Mouse (Mus musculus) kidney, adult 9 months (tissue): ENCODE data around the gene Tbc1d16.
"Not testable (repeated sequence)": the region's sequence is repeated elsewhere in the genome, so short reads cannot be mapped to it uniquely, and the experiment has no call there.

ENCODE experiments used
- DNase-seq: peaks from one replicate; pipeline ENCODE4 v3.0.0; 2022

Tbc1d16 gene

GRCm38 (mm10) chr11:119228091-119228781, at the start of gene Tbc1d16, which contains the start of gene Ccdc40:
TSS of gene Tbc1d16 (minus strand) at chr11:119228499.
TSS of gene Ccdc40 (plus strand) at chr11:119228572.
- DNase-seq, result peak; percentile 63

GRCm38 (mm10) chr11:119273186-119273930, 45.1 kb upstream of the Tbc1d16 start:
- DNase-seq, result no peak

GRCm38 (mm10) chr11:119272492-119272891, 44.2 kb upstream of the Tbc1d16 start:
- not testable (repeated sequence) for DNase-seq

- DNase-seq, result no peak
Observed at GRCm38 (mm10) chr11:119268557-119269195, 40.4 kb upstream of the Tbc1d16 start.

- DNase-seq, result peak; percentile 97
Observed at GRCm38 (mm10) chr11:119267768-119268556, 39.7 kb upstream of the Tbc1d16 start, which contains the start of gene Gaa. TSS of gene Gaa (plus strand) at chr11:119267887.

- DNase-seq, result peak; percentile 85
Observed at GRCm38 (mm10) chr11:119267241-119267674, 39.0 kb upstream of the Tbc1d16 start.

GRCm38 (mm10) chr11:119265811-119266210, 37.5 kb upstream of the Tbc1d16 start:
- no peak for DNase-seq

- DNase-seq, result no peak
Observed at GRCm38 (mm10) chr11:119264413-119264812, 36.1 kb upstream of the Tbc1d16 start.

GRCm38 (mm10) chr11:119259977-119260376, 31.7 kb upstream of the Tbc1d16 start:
- no peak for DNase-seq

- DNase-seq, result peak; percentile 79
Observed at GRCm38 (mm10) chr11:119258572-119259322, 30.4 kb upstream of the Tbc1d16 start.

GRCm38 (mm10) chr11:119258216-119258571, 29.9 kb upstream of the Tbc1d16 start:
- DNase-seq, result no peak

GRCm38 (mm10) chr11:119256557-119256956, 28.3 kb upstream of the Tbc1d16 start:
- peak; percentile 56 for DNase-seq

- no peak for DNase-seq
Observed at GRCm38 (mm10) chr11:119252854-119253541, 24.7 kb upstream of the Tbc1d16 start.

- DNase-seq, result no peak
Observed at GRCm38 (mm10) chr11:119250998-119251397, 22.7 kb upstream of the Tbc1d16 start.

- peak; percentile 83 for DNase-seq
Observed at GRCm38 (mm10) chr11:119249011-119249410, 20.7 kb upstream of the Tbc1d16 start.

- not testable (repeated sequence) for DNase-seq
Observed at GRCm38 (mm10) chr11:119245543-119245942, 17.2 kb upstream of the Tbc1d16 start.

GRCm38 (mm10) chr11:119239480-119239879, 11.2 kb upstream of the Tbc1d16 start:
- no peak for DNase-seq

- DNase-seq, result peak; percentile 44
Observed at GRCm38 (mm10) chr11:119238305-119238721, 10.0 kb upstream of the Tbc1d16 start.

GRCm38 (mm10) chr11:119237568-119238304, 9.4 kb upstream of the Tbc1d16 start:
- DNase-seq, result no peak

GRCm38 (mm10) chr11:119237007-119237406, 8.7 kb upstream of the Tbc1d16 start:
- DNase-seq, result no peak

GRCm38 (mm10) chr11:119236354-119236753, 8.1 kb upstream of the Tbc1d16 start:
- DNase-seq, result no peak
